Mouse (Mus musculus) thymus, adult 2 months (tissue): Measurements from ENCODE around the gene Snrpg.

Experiments used
- CTCF ChIP-seq: fragments of 200-500 bp; IDR thresholded peaks from 2 replicates; pipeline ENCODE4 v1.5.1; 2012; ENCODE audit warnings: mild to moderate bottlenecking, control low read depth, low read length, moderate library complexity, borderline replicate concordance; ENCODE audit not compliant: control insufficient read depth, poor library complexity, insufficient read depth; ENCODE audit errors: extremely low read depth
- POLR2A ChIP-seq: fragments of 200-500 bp; IDR thresholded peaks from 2 replicates; pipeline ENCODE4 v1.6.1; 2012; ENCODE audit warnings: mild to moderate bottlenecking, low read length, control low read depth, moderate library complexity; ENCODE audit not compliant: control insufficient read depth, poor library complexity, insufficient read depth; ENCODE audit errors: extremely low read depth

- TF ChIP-seq CTCF (no peak), POLR2A (no peak)
Measured at GRCm38 (mm10) chr6:86385362-86386104, 14.4 kb downstream of the Snrpg start.
